Mouse (Mus musculus) limb, embryonic 15.5 days (tissue): ENCODE results near the gene Evpl. TPM values are rescaled to one million over a fixed set of nuclear protein-coding genes. Genes with fewer than 3 reads are reported as not detected.

Experiments used
- ATAC-seq: fragments of 200-750 bp; cut with Nextera tagmentation; 2 replicates; pipeline ENCODE4 v1.8.0; 2017; ENCODE audit warnings: low read depth, moderate TSS enrichment; ENCODE audit not compliant: insufficient number of reproducible peaks, low FRiP score, low TSS enrichment
- H3K27ac ChIP-seq: fragments of 300-500 bp; sonication (generic); 2 replicates; pipeline ENCODE4 v1.5.1; 2015; ENCODE audit warnings: moderate library complexity, mild to moderate bottlenecking, inconsistent platforms
- H3K27me3 ChIP-seq: fragments of 300-500 bp; sonication (generic); 2 replicates; pipeline ENCODE4 v1.6.1; 2015; ENCODE audit warnings: inconsistent platforms
- H3K36me3 ChIP-seq: fragments of 300-500 bp; sonication (generic); 2 replicates; pipeline ENCODE4 v1.6.1; 2015; ENCODE audit warnings: inconsistent platforms
- H3K4me1 ChIP-seq: fragments of 300-500 bp; sonication (generic); 2 replicates; pipeline ENCODE4 v1.6.1; 2015; ENCODE audit warnings: inconsistent platforms
- H3K4me2 ChIP-seq: fragments of 300-500 bp; sonication (generic); 2 replicates; pipeline ENCODE4 v1.6.1; 2015; ENCODE audit warnings: mild to moderate bottlenecking, inconsistent platforms
- H3K4me3 ChIP-seq: fragments of 300-500 bp; sonication (generic); 2 replicates; pipeline ENCODE4 v1.5.1; 2015; ENCODE audit warnings: mild to moderate bottlenecking, inconsistent platforms
- H3K9ac ChIP-seq: fragments of 300-500 bp; sonication (generic); 2 replicates; pipeline ENCODE4 v1.6.1; 2015; ENCODE audit warnings: inconsistent platforms
- H3K9me3 ChIP-seq: fragments of 300-500 bp; sonication (generic); 2 replicates; pipeline ENCODE4 v1.6.1; 2016; ENCODE audit warnings: inconsistent platforms
- WGBS: fragments of 180-500 bp; shearing (Covaris S2); methylation state at CpG from one replicate; pipeline ENCODE4 v1.1.7; 2015; 5-methylcytosine and 5-hydroxymethylcytosine counted together
- polyA plus RNA-seq: library from polyadenylated mRNA; unstranded; fragments of >200 nt; fragmentation: Nextera tagmentation; extraction: Ambion mirVana; gene quantifications from 2 replicates; pipeline ENCODE4 v1.2.1, GENCODE M21; 2015

Evpl gene
- polyA plus RNA-seq, 1 experiment from 2014 or later: 46.4 TPM

DNA sequence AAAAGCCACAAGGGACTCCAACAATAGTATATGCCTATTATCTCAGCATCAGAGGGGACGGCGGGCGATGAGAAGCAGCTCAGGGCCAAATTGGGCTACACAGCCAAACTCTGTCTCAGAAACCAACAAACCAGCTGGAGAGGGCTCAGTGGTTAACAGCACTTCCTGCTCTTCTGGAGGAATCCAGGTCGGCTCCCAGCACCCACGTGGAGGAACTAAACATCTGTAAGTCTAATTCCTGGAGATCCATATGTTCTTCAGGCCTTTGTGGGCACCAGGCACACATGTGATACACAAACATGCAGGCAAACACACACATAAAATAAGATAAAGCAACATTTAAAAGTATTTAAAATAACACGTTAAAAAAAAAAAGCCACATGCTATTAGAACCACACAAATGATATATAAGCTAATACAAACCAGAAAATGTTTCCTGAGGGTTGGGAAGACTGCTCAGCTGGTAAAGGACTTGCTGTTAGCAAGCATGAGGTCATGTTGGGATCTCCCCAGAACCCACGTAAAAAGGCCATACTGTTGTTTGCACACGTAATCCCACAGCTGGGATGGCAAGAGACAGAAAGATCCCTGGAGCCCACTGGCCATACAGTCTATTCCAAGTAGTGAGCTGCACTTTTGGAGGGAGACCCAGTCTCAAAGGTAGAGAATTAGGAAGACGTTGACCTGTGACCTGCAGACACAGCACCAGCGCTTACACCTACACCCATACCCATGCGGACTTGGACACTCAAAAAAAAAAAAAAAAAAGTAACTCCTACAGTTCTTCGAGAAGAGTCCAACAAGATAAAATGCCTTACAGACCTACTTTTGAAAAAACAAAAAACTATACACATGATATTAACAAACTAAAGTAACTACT, 35.0 kb upstream of the Evpl start:
- Histone ChIP-seq H3K9ac (peak overlapping the region; percentile 87; the same call in 1 of the 2 replicates), H3K4me2 (peak overlapping the region; percentile 67), H3K9me3 (no peaks in the 10 kb centered on the region), H3K27me3 (no peaks in the 10 kb centered on the region), H3K4me3 (peak overlapping the region; percentile 89), H3K36me3 (peaks cover 41% of the 10 kb centered on the region), H3K27ac (no peak overlapping the region), H3K4me1 (peaks cover 28% of the 10 kb centered on the region)
- WGBS: 38% methylated on average over 12 of the region's 12 CpGs
- ATAC-seq: no peak

DNA sequence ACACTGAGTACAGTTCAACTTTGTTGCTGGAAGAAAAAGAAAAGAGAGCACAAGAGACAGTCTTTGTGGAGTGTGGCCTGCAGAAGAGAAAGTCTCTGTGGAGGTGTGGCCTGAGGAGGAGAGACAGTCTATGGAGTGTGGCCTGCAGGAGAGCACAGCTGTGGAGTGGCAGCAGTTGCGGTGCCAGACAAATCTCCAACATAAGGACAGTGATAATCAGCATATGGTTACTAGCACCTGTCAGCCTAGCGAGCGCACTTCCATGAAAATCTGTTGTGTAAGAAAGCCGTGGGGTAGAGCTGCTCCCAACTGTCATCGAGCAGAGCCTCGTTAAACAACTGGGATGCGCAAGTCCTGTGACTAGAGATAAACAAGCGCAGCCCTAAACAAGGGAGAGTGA, 31.7 kb upstream of the Evpl start:
- no peak overlapping the region for H3K9ac ChIP-seq

GRCm38 (mm10) chr11:116268313-116268712, 30.4 kb upstream of the Evpl start:
- H3K27me3 ChIP-seq: no peaks in the 10 kb centered on the region
- H3K9me3 ChIP-seq: no peaks in the 10 kb centered on the region
- H3K27ac ChIP-seq: no peak overlapping the region
- H3K4me2 ChIP-seq: no peak overlapping the region
- no peak for ATAC-seq
- WGBS: 91% methylated on average over 6 of the region's 6 CpGs
- H3K36me3 ChIP-seq: peaks cover 82% of the 10 kb centered on the region
- H3K9ac ChIP-seq: no peak overlapping the region
- H3K4me3 ChIP-seq: no peak overlapping the region
- peaks cover 24% of the 10 kb centered on the region for H3K4me1 ChIP-seq

More for the DNA sequence above, 31.7 kb upstream of the Evpl start:
- Histone ChIP-seq H3K36me3 (peaks cover 70% of the 10 kb centered on the region), H3K4me3 (no peak overlapping the region), H3K4me2 (no peak overlapping the region), H3K4me1 (peaks cover 26% of the 10 kb centered on the region), H3K27ac (no peak overlapping the region), H3K27me3 (no peaks in the 10 kb centered on the region), H3K9me3 (no peaks in the 10 kb centered on the region)
- no peak for ATAC-seq
- 93% methylated on average over 8 of the region's 8 CpGs for WGBS

DNA sequence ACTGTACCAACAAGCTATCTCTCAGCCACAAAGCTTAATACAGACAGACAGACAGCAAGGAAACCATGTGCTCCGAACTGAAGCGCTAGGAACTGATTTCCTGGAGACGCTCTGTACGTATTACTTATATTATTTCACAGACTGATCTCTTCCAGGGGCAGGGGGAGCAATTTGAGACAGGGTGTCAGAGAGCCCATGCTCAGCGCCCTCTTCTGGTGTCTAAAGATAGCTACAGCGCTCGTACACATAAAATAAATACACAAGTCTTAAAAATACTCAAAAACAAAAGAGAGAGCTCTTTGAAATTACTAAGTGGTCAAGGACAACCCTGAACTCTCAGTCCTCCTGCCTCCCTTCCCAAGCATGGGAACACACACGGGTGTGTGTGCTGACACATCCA, 29.8 kb upstream of the Evpl start:
- Histone ChIP-seq H3K4me2 (no peak overlapping the region), H3K36me3 (peaks cover 89% of the 10 kb centered on the region), H3K9ac (no peak overlapping the region), H3K4me3 (no peak overlapping the region), H3K27me3 (no peaks in the 10 kb centered on the region), H3K9me3 (no peaks in the 10 kb centered on the region), H3K27ac (no peak overlapping the region), H3K4me1 (peaks cover 19% of the 10 kb centered on the region)
- no peak for ATAC-seq
- 86% methylated on average over 8 of the region's 8 CpGs for WGBS

DNA sequence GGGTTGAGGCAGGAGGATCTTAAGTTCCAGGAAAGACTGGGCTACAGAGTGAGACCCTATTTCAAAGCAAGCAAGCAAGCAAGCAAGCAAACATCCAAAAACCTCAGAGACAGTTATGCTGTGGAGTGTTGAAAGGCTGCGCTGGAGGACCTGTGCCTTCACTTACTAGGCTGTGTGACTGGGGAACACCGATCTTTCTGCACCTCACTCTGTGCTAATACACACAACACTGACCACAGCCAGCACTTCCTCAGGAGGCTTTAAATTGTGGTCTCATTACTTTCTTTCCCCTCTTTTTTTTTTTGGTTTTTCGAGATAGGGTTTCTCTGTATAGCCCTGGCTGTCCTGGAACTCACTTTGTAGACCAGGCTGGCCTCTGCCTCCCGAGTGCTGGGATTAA, 28.0 kb upstream of the Evpl start:
- H3K4me1 ChIP-seq: peaks cover 3% of the 10 kb centered on the region; the same call in 1 of the 2 replicates
- no peak for ATAC-seq
- WGBS: 90% methylated on average over 4 of the region's 4 CpGs
- H3K4me2 ChIP-seq: no peak overlapping the region
- H3K36me3 ChIP-seq: peaks cover 95% of the 10 kb centered on the region
- H3K9ac ChIP-seq: no peak overlapping the region
- no peak overlapping the region for H3K27ac ChIP-seq
- no peaks in the 10 kb centered on the region for H3K9me3 ChIP-seq
- H3K4me3 ChIP-seq: no peak overlapping the region
- H3K27me3 ChIP-seq: no peaks in the 10 kb centered on the region

GRCm38 (mm10) chr11:116265352-116265751, 27.5 kb upstream of the Evpl start:
- no peak for ATAC-seq
- Histone ChIP-seq H3K9ac (no peak overlapping the region), H3K27ac (no peak overlapping the region), H3K4me2 (no peak overlapping the region), H3K4me1 (no peaks in the 10 kb centered on the region), H3K27me3 (no peaks in the 10 kb centered on the region), H3K9me3 (no peaks in the 10 kb centered on the region), H3K4me3 (no peak overlapping the region), H3K36me3 (peaks cover 95% of the 10 kb centered on the region)
- 86% methylated on average over 11 of the region's 11 CpGs for WGBS

GRCm38 (mm10) chr11:116260259-116260658, 22.4 kb upstream of the Evpl start:
- no peaks in the 10 kb centered on the region for H3K9me3 ChIP-seq
- H3K9ac ChIP-seq: no peak overlapping the region
- H3K4me2 ChIP-seq: no peak overlapping the region
- no peak overlapping the region for H3K4me3 ChIP-seq
- peaks cover 91% of the 10 kb centered on the region for H3K36me3 ChIP-seq
- H3K27me3 ChIP-seq: no peaks in the 10 kb centered on the region
- no peak; the same call in 1 of the 2 replicates for ATAC-seq
- peak overlapping the region; percentile 27; the same call in 1 of the 2 replicates for H3K27ac ChIP-seq
- peaks cover 7% of the 10 kb centered on the region for H3K4me1 ChIP-seq
- 72% methylated on average over 7 of the region's 7 CpGs for WGBS

DNA sequence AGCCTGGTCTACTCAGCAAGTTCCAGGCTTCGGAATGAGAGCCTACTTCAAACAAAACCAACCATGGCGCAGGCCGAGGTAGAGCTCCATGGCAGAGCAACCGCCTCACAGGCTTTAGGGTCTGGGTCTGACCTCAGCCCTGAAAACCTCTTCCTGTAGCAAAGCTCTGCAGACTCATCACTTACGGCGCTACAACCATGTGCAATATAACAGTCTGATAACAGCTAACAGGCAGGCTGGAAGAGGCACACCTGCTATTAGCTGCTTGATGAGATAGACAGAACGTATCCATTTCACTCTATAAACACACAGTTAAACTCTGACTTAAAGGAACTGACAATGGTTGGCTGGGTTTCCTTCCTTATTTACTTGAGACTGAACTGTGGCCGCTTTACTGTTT, 21.6 kb upstream of the Evpl start:
- Histone ChIP-seq H3K36me3 (peaks cover 93% of the 10 kb centered on the region), H3K4me1 (peaks cover 12% of the 10 kb centered on the region), H3K27ac (no peak overlapping the region), H3K4me2 (no peak overlapping the region), H3K4me3 (no peak overlapping the region), H3K9me3 (no peaks in the 10 kb centered on the region), H3K27me3 (no peaks in the 10 kb centered on the region), H3K9ac (no peak overlapping the region)
- ATAC-seq: no peak
- WGBS: 83% methylated on average over 8 of the region's 8 CpGs

- no peak overlapping the region for H3K9ac ChIP-seq
- peak overlapping the region; percentile 57 for H3K27ac ChIP-seq
- H3K27me3 ChIP-seq: no peaks in the 10 kb centered on the region
- H3K36me3 ChIP-seq: peaks cover 91% of the 10 kb centered on the region
- no peak overlapping the region for H3K4me3 ChIP-seq
- H3K9me3 ChIP-seq: no peaks in the 10 kb centered on the region
- 0 out of 2 replicates have a peak overlapping the region, but pooled peaks have one; percentile 5 for H3K4me2 ChIP-seq
- ATAC-seq: no peak; the same call in 1 of the 2 replicates
- H3K4me1 ChIP-seq: peaks cover 12% of the 10 kb centered on the region
- WGBS: 69% methylated on average over 9 of the region's 9 CpGs
Measured at GRCm38 (mm10) chr11:116255982-116256675, 18.3 kb upstream of the Evpl start.

GRCm38 (mm10) chr11:116255090-116255981, 17.5 kb upstream of the Evpl start:
- H3K9ac ChIP-seq: no peak overlapping the region
- H3K27me3 ChIP-seq: no peaks in the 10 kb centered on the region
- ATAC-seq: no peak
- no peak overlapping the region for H3K4me2 ChIP-seq
- 79% methylated on average over 22 of the region's 22 CpGs for WGBS
- peaks cover 12% of the 10 kb centered on the region for H3K4me1 ChIP-seq
- H3K36me3 ChIP-seq: peaks cover 91% of the 10 kb centered on the region
- H3K27ac ChIP-seq: peak overlapping the region; percentile 57
- no peak overlapping the region for H3K4me3 ChIP-seq
- no peaks in the 10 kb centered on the region for H3K9me3 ChIP-seq

DNA sequence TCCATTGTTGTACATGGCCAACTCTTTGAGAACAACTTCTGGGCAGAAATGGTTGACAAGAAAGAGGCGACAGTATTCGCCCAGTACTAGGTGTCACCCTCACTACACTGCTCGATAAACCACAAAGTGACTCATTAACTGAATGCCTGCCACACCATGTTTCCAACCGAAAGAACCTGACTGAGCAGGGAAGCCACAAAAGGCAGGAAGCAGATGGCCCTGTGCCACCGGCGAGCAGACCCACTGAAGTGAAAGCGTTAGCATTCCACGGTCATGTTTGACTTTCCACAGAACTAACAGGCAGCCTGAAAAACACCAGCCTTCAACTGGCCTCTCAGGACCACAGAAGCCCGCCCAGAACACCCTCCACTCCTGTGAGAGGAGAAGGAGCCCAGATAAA, 16.8 kb upstream of the Evpl start:
- Histone ChIP-seq H3K4me1 (peaks cover 12% of the 10 kb centered on the region), H3K27ac (peak overlapping the region; percentile 47), H3K27me3 (no peaks in the 10 kb centered on the region), H3K9me3 (no peaks in the 10 kb centered on the region), H3K4me2 (no peak overlapping the region), H3K36me3 (peaks cover 91% of the 10 kb centered on the region), H3K9ac (no peak overlapping the region), H3K4me3 (no peak overlapping the region)
- WGBS: 76% methylated on average over 9 of the region's 9 CpGs
- no peak for ATAC-seq
